Mouse (Mus musculus): ENCODE results near the gene 2310022B05Rik. TPM values are rescaled to one million over a fixed set of nuclear protein-coding genes. Genes with fewer than 3 reads are reported as not detected.
A peak's percentile ranks its signal among the peaks of the same experiment; 100 is the strongest.

Gene 2310022B05Rik
- polyA plus RNA-seq, 1 experiment from 2014 or later = 21.3 TPM

DNA sequence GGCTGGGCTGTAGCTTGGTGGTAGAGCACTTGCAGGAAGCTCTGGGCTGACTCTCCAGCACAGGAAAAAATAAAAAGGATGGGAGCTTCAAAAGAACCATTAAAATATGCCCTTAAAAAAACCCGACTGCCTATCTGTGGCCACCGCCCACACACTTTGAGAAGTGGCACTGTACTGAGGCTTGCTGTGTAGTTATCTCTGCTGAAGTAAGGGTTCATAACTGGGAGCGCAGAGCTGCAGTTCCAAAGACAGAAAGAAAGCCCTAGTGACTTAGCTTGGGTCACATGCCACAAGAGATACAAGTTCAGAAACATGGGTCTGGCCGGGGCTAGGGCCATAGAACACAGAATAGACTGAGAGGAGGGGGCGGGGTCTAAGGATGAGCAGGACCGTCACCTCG, 5.2 kb downstream of the 2310022B05Rik start:
- Histone ChIP-seq H3K4me2 (peak overlapping the region; percentile 27), H3K4me1 (replicated peaks) (peaks cover 87% of the 10 kb centered on the region), H3K36me3 (no peaks in the 10 kb centered on the region), H3K4me3 (no peak overlapping the region), H3K9me3 (no peaks in the 10 kb centered on the region), H3K9ac (no peak overlapping the region), H3K27ac (replicated peaks) (peak overlapping the region; percentile 73), H3K27me3 (no peaks in the 10 kb centered on the region)
- ATAC-seq (ENCODE audit: low read depth) = no peak
- 76% methylated on average over 7 of the region's 7 CpGs for WGBS

- Histone ChIP-seq H3K27me3 (no peaks in the 10 kb centered on the region), H3K9me3 (no peaks in the 10 kb centered on the region), H3K27ac (replicated peaks) (peak overlapping the region; percentile 28; the same call in 1 of the 2 replicates), H3K4me1 (replicated peaks) (peaks cover 68% of the 10 kb centered on the region), H3K9ac (0 out of 2 replicates have a peak overlapping the region, but pooled peaks have one; percentile 23), H3K4me3 (no peak overlapping the region), H3K36me3 (peaks cover 20% of the 10 kb centered on the region), H3K4me2 (no peak overlapping the region)
- WGBS = 69% methylated on average over 28 of the region's 28 CpGs
- ATAC-seq (ENCODE audit: low read depth) = no peak
These were observed 9.3 kb downstream of the 2310022B05Rik start for GRCm38 (mm10) chr8:124653568-124654475.

DNA sequence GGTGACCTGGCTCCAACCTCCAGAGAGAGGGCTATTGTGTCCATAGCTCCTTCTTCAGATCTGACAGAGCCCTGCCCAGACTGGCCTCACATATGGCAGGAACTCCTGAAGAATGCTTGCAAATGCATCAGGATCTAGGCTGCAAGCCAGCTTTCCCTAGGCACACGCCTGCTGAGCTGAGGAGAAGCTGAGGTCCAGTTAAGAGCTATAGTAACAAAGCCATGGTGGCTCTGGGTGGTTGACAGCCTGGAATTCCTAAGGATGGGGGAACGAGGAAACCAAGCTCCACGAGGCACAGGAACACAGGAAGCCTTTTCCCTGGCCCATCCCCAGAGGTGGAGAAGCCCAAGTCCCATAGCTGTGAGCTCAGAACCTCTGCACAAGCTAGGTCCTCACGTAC, 10.6 kb downstream of the 2310022B05Rik start:
- Histone ChIP-seq H3K4me3 (no peak overlapping the region), H3K9me3 (no peaks in the 10 kb centered on the region), H3K36me3 (peaks cover 20% of the 10 kb centered on the region), H3K4me1 (replicated peaks) (peaks cover 65% of the 10 kb centered on the region), H3K4me2 (no peak overlapping the region), H3K9ac (no peak overlapping the region), H3K27me3 (no peaks in the 10 kb centered on the region), H3K27ac (replicated peaks) (peak overlapping the region; percentile 61)
- 38% methylated on average over 4 of the region's 4 CpGs for WGBS
- no peak for ATAC-seq (ENCODE audit: low read depth)

GRCm38 (mm10) chr8:124651776-124652175, 11.4 kb downstream of the 2310022B05Rik start:
- 92% methylated on average over 20 of the region's 20 CpGs for WGBS
- Histone ChIP-seq H3K27me3 (no peaks in the 10 kb centered on the region), H3K4me2 (no peak overlapping the region), H3K9ac (no peak overlapping the region), H3K27ac (replicated peaks) (peak overlapping the region; percentile 9; the same call in 1 of the 2 replicates), H3K36me3 (peaks cover 20% of the 10 kb centered on the region), H3K4me1 (replicated peaks) (peaks cover 59% of the 10 kb centered on the region), H3K9me3 (no peaks in the 10 kb centered on the region), H3K4me3 (no peak overlapping the region)
- ATAC-seq (ENCODE audit: low read depth) = no peak

GRCm38 (mm10) chr8:124648311-124648710, 14.9 kb downstream of the 2310022B05Rik start:
- no peak for ATAC-seq (ENCODE audit: low read depth)
- Histone ChIP-seq H3K27me3 (no peaks in the 10 kb centered on the region), H3K27ac (replicated peaks) (peak overlapping the region; percentile 35; the same call in 1 of the 2 replicates), H3K4me1 (replicated peaks) (peaks cover 55% of the 10 kb centered on the region), H3K9me3 (no peaks in the 10 kb centered on the region), H3K4me3 (no peak overlapping the region), H3K9ac (no peak overlapping the region), H3K4me2 (no peak overlapping the region), H3K36me3 (peaks cover 30% of the 10 kb centered on the region)

- Histone ChIP-seq H3K27me3 (no peaks in the 10 kb centered on the region), H3K36me3 (peaks cover 32% of the 10 kb centered on the region), H3K4me3 (no peak overlapping the region), H3K9ac (peak overlapping the region; percentile 41; the same call in 1 of the 2 replicates), H3K27ac (replicated peaks) (peak overlapping the region; percentile 81), H3K4me2 (peak overlapping the region; percentile 29), H3K4me1 (replicated peaks) (peaks cover 38% of the 10 kb centered on the region), H3K9me3 (no peaks in the 10 kb centered on the region)
- ATAC-seq (ENCODE audit: low read depth) = peak; percentile 69
- 45% methylated on average over 18 of the region's 18 CpGs for WGBS
These were observed 19.4 kb downstream of the 2310022B05Rik start for GRCm38 (mm10) chr8:124643540-124644339.

DNA sequence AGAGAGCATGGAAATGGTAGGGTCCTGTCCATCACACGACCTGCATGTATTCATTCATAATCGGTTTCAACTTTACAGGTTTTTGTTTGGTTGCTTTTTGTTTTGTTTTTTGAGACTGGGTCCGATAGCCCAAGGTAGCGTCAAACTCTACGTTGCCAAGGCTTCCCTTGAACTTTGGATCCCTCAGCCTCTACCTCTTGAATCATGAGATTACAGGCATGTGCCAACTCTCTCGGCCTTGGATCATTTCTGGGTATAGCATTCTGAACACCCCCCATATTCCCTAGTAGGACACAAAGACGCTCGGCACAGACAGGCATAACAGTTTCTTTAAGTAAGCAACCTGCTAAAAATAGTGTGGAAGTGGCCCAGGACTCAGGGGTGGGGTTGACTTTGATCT, 21.6 kb downstream of the 2310022B05Rik start:
- Histone ChIP-seq H3K4me3 (no peak overlapping the region), H3K27me3 (no peaks in the 10 kb centered on the region), H3K36me3 (peaks cover 54% of the 10 kb centered on the region), H3K27ac (replicated peaks) (no peak overlapping the region), H3K4me1 (replicated peaks) (peaks cover 28% of the 10 kb centered on the region), H3K9me3 (no peaks in the 10 kb centered on the region), H3K9ac (no peak overlapping the region), H3K4me2 (no peak overlapping the region)
- WGBS = 93% methylated on average over 8 of the region's 8 CpGs
- ATAC-seq (ENCODE audit: low read depth) = no peak

DNA sequence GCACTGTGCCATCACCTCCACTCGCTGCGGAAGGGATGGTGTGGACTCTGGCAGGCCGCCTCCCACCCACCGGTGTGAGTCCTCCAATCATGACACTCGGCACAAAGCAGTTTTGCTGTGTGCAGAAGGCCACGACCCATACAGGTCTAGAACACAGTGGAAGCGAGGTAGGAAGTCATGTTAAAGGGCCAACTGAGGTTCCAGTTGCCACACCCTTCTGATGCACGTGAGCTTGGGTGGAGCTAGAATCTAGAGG, 28.0 kb downstream of the 2310022B05Rik start:
- Histone ChIP-seq H3K4me1 (replicated peaks) (no peaks in the 10 kb centered on the region), H3K4me3 (no peak overlapping the region), H3K27me3 (no peaks in the 10 kb centered on the region), H3K27ac (replicated peaks) (no peak overlapping the region), H3K9ac (no peak overlapping the region), H3K36me3 (peaks cover 47% of the 10 kb centered on the region), H3K9me3 (no peaks in the 10 kb centered on the region), H3K4me2 (no peak overlapping the region)
- 84% methylated on average over 8 of the region's 8 CpGs for WGBS
- no peak for ATAC-seq (ENCODE audit: low read depth)

DNA sequence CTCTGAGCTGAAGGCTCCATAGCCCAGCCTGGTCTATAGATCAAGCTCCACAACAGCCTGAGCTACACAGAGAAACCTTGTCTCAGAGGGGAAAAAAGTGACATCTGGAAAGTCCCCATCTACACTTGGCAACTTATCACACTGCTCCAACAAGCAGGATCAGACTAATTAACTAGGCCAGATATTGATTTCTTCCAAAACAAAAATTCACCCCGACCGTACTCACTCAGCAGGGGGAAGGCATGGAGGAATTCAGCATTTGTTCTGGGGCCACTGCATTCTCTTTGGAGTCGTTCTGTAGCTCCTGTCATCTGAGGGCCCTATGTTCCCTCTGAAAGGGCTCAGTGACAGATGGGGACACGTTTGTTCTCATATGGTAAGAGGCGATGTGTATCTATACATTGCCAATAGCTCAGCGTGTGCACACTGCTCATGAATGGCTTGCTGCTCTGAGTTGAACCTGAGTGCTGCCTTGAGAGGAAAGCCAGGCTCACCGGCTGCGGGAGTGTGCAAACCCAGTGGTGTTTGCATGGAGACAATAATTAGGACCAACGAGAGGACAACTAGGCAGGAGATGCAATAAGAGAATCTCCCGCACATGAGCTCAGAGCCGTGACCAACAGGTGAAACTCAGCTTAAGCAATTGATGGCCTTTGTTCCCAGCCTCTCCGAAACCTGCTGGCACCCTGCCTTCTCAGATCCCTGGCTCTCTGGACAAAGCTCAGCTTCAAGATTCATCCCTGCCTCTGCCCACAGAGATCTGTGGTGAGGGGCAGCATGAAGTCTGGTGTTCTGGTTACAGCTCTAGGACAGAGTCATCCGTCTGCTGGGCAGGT, 28.5 kb downstream of the 2310022B05Rik start:
- Histone ChIP-seq H3K27me3 (no peaks in the 10 kb centered on the region), H3K27ac (replicated peaks) (no peak overlapping the region), H3K36me3 (peaks cover 47% of the 10 kb centered on the region), H3K4me3 (no peak overlapping the region), H3K9ac (no peak overlapping the region), H3K4me1 (replicated peaks) (no peaks in the 10 kb centered on the region), H3K9me3 (no peaks in the 10 kb centered on the region), H3K4me2 (no peak overlapping the region)
- no peak for ATAC-seq (ENCODE audit: low read depth)
- 77% methylated on average over 13 of the region's 13 CpGs for WGBS

DNA sequence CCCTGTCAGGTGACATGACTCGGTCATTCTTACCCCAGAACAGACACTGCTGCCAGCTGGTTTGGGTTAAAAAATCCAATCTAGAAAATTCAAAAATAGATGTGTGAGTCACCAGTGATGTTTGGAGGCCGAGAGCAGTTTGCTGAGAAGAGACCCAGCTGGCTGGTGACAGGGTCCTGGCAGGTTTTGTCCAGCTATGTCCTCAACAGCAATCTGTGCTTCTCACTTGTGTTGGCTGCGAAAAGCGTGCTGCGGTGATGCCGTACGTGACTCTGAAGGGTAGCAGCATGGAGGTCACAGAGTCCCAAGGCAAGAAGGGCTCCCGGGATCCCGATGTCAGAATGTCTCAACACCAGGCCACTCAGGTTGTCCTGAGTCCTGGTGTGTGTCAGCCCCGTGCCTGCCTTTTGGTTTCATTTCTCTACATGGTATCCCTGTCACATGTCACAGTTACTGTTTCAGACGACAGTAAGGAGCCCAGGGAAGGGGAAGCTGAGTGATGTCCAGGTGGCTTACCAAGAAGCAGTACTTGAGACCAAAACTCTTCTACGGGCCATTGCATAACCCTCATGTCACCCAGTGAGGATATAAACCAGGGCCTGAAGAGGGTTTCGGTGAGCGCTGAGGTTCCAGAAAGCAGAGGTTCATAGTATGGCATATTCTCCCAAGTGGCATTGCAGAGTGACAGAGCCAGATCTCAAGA, 30.0 kb downstream of the 2310022B05Rik start:
- ATAC-seq (ENCODE audit: low read depth) = no peak
- H3K36me3 ChIP-seq = peaks cover 32% of the 10 kb centered on the region
- no peak overlapping the region for H3K27ac ChIP-seq (replicated peaks)
- no peak overlapping the region for H3K9ac ChIP-seq
- H3K4me2 ChIP-seq = no peak overlapping the region
- no peaks in the 10 kb centered on the region for H3K4me1 ChIP-seq (replicated peaks)
- no peak overlapping the region for H3K4me3 ChIP-seq
- H3K9me3 ChIP-seq = no peaks in the 10 kb centered on the region
- WGBS = 90% methylated on average over 14 of the region's 14 CpGs
- no peaks in the 10 kb centered on the region for H3K27me3 ChIP-seq

DNA sequence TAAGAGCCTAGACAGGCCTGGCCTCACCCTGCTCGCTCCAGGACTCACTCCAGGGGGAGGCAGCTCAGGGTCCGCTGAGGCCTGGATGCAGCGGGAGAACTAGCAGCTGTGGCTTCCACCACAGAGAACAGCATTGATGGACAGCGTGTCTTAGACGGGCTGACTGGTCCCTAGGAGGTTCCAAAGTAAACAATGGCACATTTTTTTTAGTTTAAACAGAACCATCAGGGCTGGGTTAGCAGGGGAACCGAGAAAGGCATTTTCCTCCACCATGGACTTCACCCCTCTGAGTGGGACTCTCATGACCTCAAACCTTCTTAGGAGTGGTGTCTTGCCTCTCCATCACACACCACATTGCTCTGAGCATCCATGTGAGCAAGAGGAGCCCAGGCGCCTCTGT, 31.2 kb downstream of the 2310022B05Rik start:
- no peaks in the 10 kb centered on the region for H3K4me1 ChIP-seq (replicated peaks)
- H3K4me3 ChIP-seq = no peak overlapping the region
- H3K4me2 ChIP-seq = no peak overlapping the region
- H3K27ac ChIP-seq (replicated peaks) = no peak overlapping the region
- no peak overlapping the region for H3K9ac ChIP-seq
- no peaks in the 10 kb centered on the region for H3K9me3 ChIP-seq
- ATAC-seq (ENCODE audit: low read depth) = no peak
- 59% methylated on average over 7 of the region's 7 CpGs for WGBS
- peaks cover 20% of the 10 kb centered on the region for H3K36me3 ChIP-seq
- no peaks in the 10 kb centered on the region for H3K27me3 ChIP-seq
